Mouse (Mus musculus) naive thymus-derived CD4-positive, alpha-beta T cell, adult 5 months (primary cell): ENCODE data around the gene Deup1. TPM values are rescaled to one million over a fixed set of nuclear protein-coding genes. Genes with fewer than 3 reads are reported as not detected.

Experiments
- polyA plus RNA-seq: library from polyadenylated mRNA; unstranded; fragments of 100-300 nt; shearing (Covaris generic); gene quantifications from one replicate; pipeline ENCODE4 v1.2.1, GENCODE M21; 2017

Gene Deup1
- not detected for polyA plus RNA-seq

GRCm38 (mm10) chr9:15627785-15628287 lies at the start of gene Deup1:
Gene Deup1, minus strand, starts transcription at chr9:15627933.

Other genes with a start within 250 kb of the Deup1 start
- gene Smco4, start 134.5 kb downstream of the Deup1 start, polyA plus RNA-seq: 13.6 TPM
- gene Slc36a4, start 81.8 kb upstream of the Deup1 start, polyA plus RNA-seq: 6.1 TPM
- not detected for gene Mtnr1b, start 246.6 kb upstream of the Deup1 start, polyA plus RNA-seq